Mouse (Mus musculus) liver, adult 2 months (tissue): ENCODE results near the gene Chst15. TPM values are rescaled to one million over a fixed set of nuclear protein-coding genes. Genes with fewer than 3 reads are reported as not detected.

ENCODE experiments used
- DNase-seq: peaks from one replicate; pipeline ENCODE4 v3.0.0-alpha.2; 2011; ENCODE audit warnings: low read depth, low spot score; ENCODE audit errors: extremely low read depth
- H3K27ac ChIP-seq: fragments of 200-500 bp; replicated peaks from 2 replicates; pipeline ENCODE4 v1.5.1; 2012; ENCODE audit warnings: low read depth, mild to moderate bottlenecking, control low read depth, inconsistent platforms, low read length; ENCODE audit not compliant: insufficient read depth
- H3K27me3 ChIP-seq: fragments of 200-500 bp; 2 replicates; pipeline ENCODE4 v1.6.1; 2012; ENCODE audit warnings: mild to moderate bottlenecking, moderate library complexity, low read length, inconsistent platforms; ENCODE audit not compliant: control insufficient read depth, insufficient read depth
- H3K36me3 ChIP-seq: fragments of 200-500 bp; 2 replicates; pipeline ENCODE4 v1.6.1; 2012; ENCODE audit warnings: low read length, inconsistent platforms; ENCODE audit not compliant: control insufficient read depth, insufficient read depth
- H3K4me1 ChIP-seq: fragments of 200-500 bp; 2 replicates; pipeline ENCODE4 v1.6.1; 2011; ENCODE audit warnings: low read length; ENCODE audit not compliant: control insufficient read depth, insufficient read depth
- H3K4me3 ChIP-seq: fragments of 200-500 bp; 2 replicates; pipeline ENCODE4 v1.5.1; 2011; ENCODE audit warnings: low read depth, mild to moderate bottlenecking, control low read depth, low read length, moderate library complexity; ENCODE audit not compliant: insufficient read depth
- H3K79me2 ChIP-seq: fragments of 200-500 bp; 2 replicates; pipeline ENCODE4 v1.6.1; 2012; ENCODE audit warnings: inconsistent platforms, mild to moderate bottlenecking, low read length, moderate library complexity; ENCODE audit not compliant: control insufficient read depth, insufficient read depth
- H3K9ac ChIP-seq: fragments of 200-500 bp; 2 replicates; pipeline ENCODE4 v1.6.1; 2012; ENCODE audit warnings: low read depth, mild to moderate bottlenecking, control low read depth, inconsistent platforms, low read length
- CTCF ChIP-seq: fragments of 200-500 bp; IDR thresholded peaks from 2 replicates; pipeline ENCODE4 v1.5.1; 2011; ENCODE audit warnings: low read depth, low read length, control low read depth
- POLR2A ChIP-seq: fragments of 200-500 bp; IDR thresholded peaks from 2 replicates; pipeline ENCODE4 v1.6.1; 2011; ENCODE audit warnings: low read length, control low read depth; ENCODE audit not compliant: insufficient read depth; ENCODE audit errors: extremely low read depth
- WGBS: fragments of 180-500 bp; shearing (Covaris S2); methylation state at CpG from one replicate; pipeline ENCODE4 v1.1.7; 2018; 5-methylcytosine and 5-hydroxymethylcytosine counted together
- polyA plus RNA-seq: library from polyadenylated mRNA; depleted of rRNA; stranded (reverse); fragments of >200 nt; gene quantifications from 2 replicates; pipeline ENCODE4 v1.2.3, GENCODE M21; 2012
- total RNA-seq: library from RNA; depleted of rRNA; stranded (reverse); fragments of >200 nt; gene quantifications from 2 replicates; pipeline ENCODE4 v1.2.3, GENCODE M21; 2014

Gene Chst15
- total and polyA plus RNA-seq, 2 experiments, result 4.3 to 6.5 TPM

DNA sequence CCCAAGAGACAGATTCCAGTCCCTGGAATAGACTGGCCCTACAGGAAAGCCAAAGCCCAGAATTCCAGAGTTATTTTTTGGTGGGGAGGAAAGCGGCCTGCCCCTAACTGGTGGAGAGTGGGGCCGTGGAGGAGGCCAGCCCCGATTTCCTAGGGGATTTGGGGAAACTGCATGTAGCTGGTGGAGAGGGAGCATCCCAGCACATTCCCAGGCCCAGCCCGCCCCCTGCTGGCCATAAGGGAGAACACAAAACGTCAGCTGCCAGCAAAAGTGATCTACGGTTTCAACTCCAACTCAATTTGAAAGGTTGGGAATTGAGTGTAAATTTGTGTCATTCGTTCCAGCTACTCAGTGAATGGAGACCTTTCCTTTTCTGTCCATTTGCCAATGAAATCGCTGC is 103.6 kb downstream of the Chst15 start:
- H3K9ac ChIP-seq, result no peak overlapping the region
- 3% methylated on average over 8 of the region's 8 CpGs for WGBS
- no peaks in the 10 kb centered on the region for H3K36me3 ChIP-seq
- no peaks in the 10 kb centered on the region for H3K27me3 ChIP-seq
- TF ChIP-seq POLR2A (no peak), CTCF (peak; percentile 91)
- no peaks in the 10 kb centered on the region for H3K79me2 ChIP-seq
- DNase-seq, result no peak
- no peak overlapping the region for H3K27ac ChIP-seq
- H3K4me3 ChIP-seq, result no peak overlapping the region
- no peaks in the 10 kb centered on the region for H3K4me1 ChIP-seq

- H3K9ac ChIP-seq, result no peak overlapping the region
- no peak overlapping the region for H3K27ac ChIP-seq
- H3K27me3 ChIP-seq, result no peaks in the 10 kb centered on the region
- no peaks in the 10 kb centered on the region for H3K36me3 ChIP-seq
- no peak for TF ChIP-seq CTCF
- 84% methylated on average over 6 of the region's 6 CpGs for WGBS
- no peaks in the 10 kb centered on the region for H3K4me1 ChIP-seq
- H3K79me2 ChIP-seq, result no peaks in the 10 kb centered on the region
- H3K4me3 ChIP-seq, result no peak overlapping the region
- DNase-seq, result no peak
These were observed 104.9 kb downstream of the Chst15 start for GRCm38 (mm10) chr7:132211920-132212701.

DNA sequence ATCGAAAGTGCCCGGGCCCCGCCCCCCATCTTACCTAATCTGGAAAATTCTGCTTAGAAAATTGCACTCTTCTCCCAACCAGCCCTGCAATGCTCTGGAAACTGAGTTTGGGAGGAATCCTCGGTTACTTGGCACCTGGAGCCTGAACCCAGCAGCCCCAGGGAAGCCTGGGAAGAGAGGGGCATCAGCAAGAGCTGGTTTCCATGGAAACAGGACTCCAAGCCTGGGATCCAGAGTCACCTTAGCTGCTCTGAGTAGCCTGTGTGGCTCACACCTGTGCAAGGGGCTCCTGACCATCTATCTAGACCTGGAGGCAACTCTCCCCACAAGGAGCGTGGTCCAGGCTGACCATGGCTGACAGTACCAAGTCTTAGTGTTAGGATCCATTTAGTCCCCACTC is 106.4 kb downstream of the Chst15 start:
- DNase-seq, result no peak
- TF ChIP-seq CTCF (no peak), POLR2A (no peak)
- H3K27me3 ChIP-seq, result no peaks in the 10 kb centered on the region
- H3K79me2 ChIP-seq, result no peaks in the 10 kb centered on the region
- 79% methylated on average over 5 of the region's 5 CpGs for WGBS
- no peak overlapping the region for H3K4me3 ChIP-seq
- no peak overlapping the region for H3K9ac ChIP-seq
- no peaks in the 10 kb centered on the region for H3K4me1 ChIP-seq
- no peaks in the 10 kb centered on the region for H3K36me3 ChIP-seq
- no peak overlapping the region for H3K27ac ChIP-seq

GRCm38 (mm10) chr7:132208946-132209651 is 107.9 kb downstream of the Chst15 start:
- Histone ChIP-seq H3K9ac (no peak overlapping the region), H3K79me2 (no peaks in the 10 kb centered on the region), H3K4me3 (no peak overlapping the region), H3K27me3 (no peaks in the 10 kb centered on the region), H3K27ac (no peak overlapping the region), H3K36me3 (no peaks in the 10 kb centered on the region), H3K4me1 (no peaks in the 10 kb centered on the region)
- no peak for DNase-seq
- 81% methylated on average over 9 of the region's 9 CpGs for WGBS
- TF ChIP-seq POLR2A (no peak), CTCF (no peak)

- H3K27me3 ChIP-seq, result no peaks in the 10 kb centered on the region
- no peak for DNase-seq
- H3K79me2 ChIP-seq, result no peaks in the 10 kb centered on the region
- no peaks in the 10 kb centered on the region for H3K36me3 ChIP-seq
- no peak for TF ChIP-seq CTCF
- no peak for TF ChIP-seq POLR2A
- H3K27ac ChIP-seq, result no peak overlapping the region
- H3K4me3 ChIP-seq, result no peak overlapping the region
- no peak overlapping the region for H3K9ac ChIP-seq
- WGBS, result 13% methylated on average over 1 of the region's 1 CpGs
- no peaks in the 10 kb centered on the region for H3K4me1 ChIP-seq
These were observed 112.9 kb downstream of the Chst15 start for GRCm38 (mm10) chr7:132204073-132204612.
